Mouse (Mus musculus) testis, adult 2 months (tissue): ENCODE results near the gene Apom.

Experiments
- CTCF ChIP-seq: fragments of 200-500 bp; IDR thresholded peaks from 2 replicates; pipeline ENCODE4 v1.5.1; 2012; ENCODE audit warnings: low read depth, mild to moderate bottlenecking, inconsistent platforms, low read length, moderate library complexity; ENCODE audit not compliant: control insufficient read depth, insufficient read depth, insufficient replicate concordance
- POLR2A ChIP-seq: fragments of 200-500 bp; IDR thresholded peaks from 2 replicates; pipeline ENCODE4 v1.6.1; 2012; ENCODE audit warnings: low read depth, mild to moderate bottlenecking, inconsistent platforms, low read length, moderate library complexity; ENCODE audit not compliant: control insufficient read depth

- TF ChIP-seq CTCF (no peak), POLR2A (no peak)
Observed at GRCm38 (mm10) chr17:35147348-35147747, 15.5 kb upstream of the Apom start.
